Comparison of ENCODE assay signal across 10 mouse cellular contexts in the genomic region with DNA sequence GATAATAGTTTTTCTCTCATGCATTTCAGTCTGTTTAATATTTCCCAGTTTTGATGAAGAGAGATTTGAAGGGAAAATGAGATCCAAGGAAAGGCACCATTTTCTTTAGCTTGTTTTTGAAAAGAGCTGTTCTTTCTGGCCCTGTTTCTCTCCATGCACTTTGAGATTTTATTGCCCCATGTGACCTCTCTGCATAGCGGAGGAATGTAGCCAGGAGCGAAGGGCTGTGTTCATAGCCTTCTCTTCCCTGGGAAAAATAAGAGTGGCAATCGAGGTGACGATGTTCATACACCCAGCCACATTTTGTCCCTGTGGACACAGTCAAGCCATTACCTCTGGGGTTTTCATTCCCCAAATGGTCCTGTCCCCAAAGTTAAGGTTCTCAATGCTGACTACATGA. TPM values are rescaled to one million over a fixed set of nuclear protein-coding genes. Genes with fewer than 3 reads are reported as not detected.
DNase-seq lines count a peak whose midpoint lies in the region; ATAC-seq lines count a peak whose summit lies in the region.
"Had no signal": no experiment of that assay in that cellular context is flagged by ENCODE, and none has a peak within 500 bp of the region (broad histone marks: within the 10 kb centered on the region; RNA-seq: fewer than 3 reads in every experiment).

No protein-coding gene starts in this region.

- H3K4me3 ChIP-seq in hindbrain, embryonic 13.5 days: no peak overlapping the region
- no peak overlapping the region for H3K4me3 ChIP-seq in hindbrain, embryonic 12.5 days
- H3K4me3 ChIP-seq in embryonic facial prominence, embryonic 14.5 days (ENCODE audit: low read depth, low read length): no peak overlapping the region
- H3K4me3 ChIP-seq in hindbrain, embryonic 14.5 days (replicated peaks; ENCODE audit: low read length): no peak overlapping the region
- no peak overlapping the region for H3K4me3 ChIP-seq in midbrain, embryonic 13.5 days (replicated peaks)

- WGBS in hindbrain, embryonic 13.5 days: 62% methylated on average over 4 of the region's 4 CpGs
- 72% methylated on average over 4 of the region's 4 CpGs for WGBS in hindbrain, embryonic 12.5 days
- 67% methylated on average over 4 of the region's 4 CpGs for WGBS in embryonic facial prominence, embryonic 14.5 days
- 61% methylated on average over 4 of the region's 4 CpGs for WGBS in hindbrain, embryonic 14.5 days
- 79% methylated on average over 4 of the region's 4 CpGs for WGBS in midbrain, embryonic 13.5 days

- no peaks in the 10 kb centered on the region for H3K27me3 ChIP-seq in hindbrain, embryonic 13.5 days
- no peaks in the 10 kb centered on the region for H3K27me3 ChIP-seq in hindbrain, embryonic 12.5 days
- no peaks in the 10 kb centered on the region for H3K27me3 ChIP-seq in embryonic facial prominence, embryonic 14.5 days (replicated peaks; ENCODE audit: control insufficient read depth, insufficient read depth, low read length)
- no peaks in the 10 kb centered on the region for H3K27me3 ChIP-seq in hindbrain, embryonic 14.5 days (ENCODE audit: control insufficient read depth, insufficient read depth, low read length)
- H3K27me3 ChIP-seq in midbrain, embryonic 13.5 days: no peaks in the 10 kb centered on the region

- H3K9ac ChIP-seq in hindbrain, embryonic 13.5 days: peak overlapping the region; percentile 69; the same call in 1 of the 2 replicates
- H3K9ac ChIP-seq in hindbrain, embryonic 12.5 days: no peak overlapping the region
- H3K9ac ChIP-seq in embryonic facial prominence, embryonic 14.5 days (ENCODE audit: low read depth, low read length): no peak overlapping the region
- peak overlapping the region; percentile 51; the same call in 1 of the 2 replicates for H3K9ac ChIP-seq in hindbrain, embryonic 14.5 days
- peak overlapping the region; percentile 60; the same call in 1 of the 2 replicates for H3K9ac ChIP-seq in midbrain, embryonic 13.5 days (replicated peaks)

- intact Hi-C loops in left cerebral cortex, postnatal 36 days (cut with DNase I): loop anchor here (2.0 to 5.0 kb wide), 5 partner anchors 87 to 497 kb away; no protein-coding TSS in a partner anchor

- H3K9me3 ChIP-seq in hindbrain, embryonic 13.5 days: no peaks in the 10 kb centered on the region
- no peaks in the 10 kb centered on the region for H3K9me3 ChIP-seq in hindbrain, embryonic 12.5 days (replicated peaks)
- no peaks in the 10 kb centered on the region for H3K9me3 ChIP-seq in embryonic facial prominence, embryonic 14.5 days (ENCODE audit: control insufficient read depth, low read length)
- no peaks in the 10 kb centered on the region for H3K9me3 ChIP-seq in hindbrain, embryonic 14.5 days (ENCODE audit: control insufficient read depth, low read length)
- no peaks in the 10 kb centered on the region for H3K9me3 ChIP-seq in midbrain, embryonic 13.5 days

- peaks cover 38% of the 10 kb centered on the region for H3K4me1 ChIP-seq in hindbrain, embryonic 13.5 days (replicated peaks)
- peaks cover 38% of the 10 kb centered on the region for H3K4me1 ChIP-seq in hindbrain, embryonic 12.5 days
- H3K4me1 ChIP-seq in embryonic facial prominence, embryonic 14.5 days (ENCODE audit: control insufficient read depth, insufficient read depth, low read length): peaks cover 23% of the 10 kb centered on the region
- peaks cover 36% of the 10 kb centered on the region for H3K4me1 ChIP-seq in hindbrain, embryonic 14.5 days (replicated peaks; ENCODE audit: control insufficient read depth, insufficient read depth, low read length)
- H3K4me1 ChIP-seq in midbrain, embryonic 13.5 days (replicated peaks): peaks cover 35% of the 10 kb centered on the region

- peak overlapping the region; percentile 96 for H3K27ac ChIP-seq in hindbrain, embryonic 13.5 days
- no peak overlapping the region for H3K27ac ChIP-seq in hindbrain, embryonic 12.5 days
- H3K27ac ChIP-seq in embryonic facial prominence, embryonic 14.5 days (replicated peaks; ENCODE audit: low read depth, low read length): no peak overlapping the region
- peak overlapping the region; percentile 96 for H3K27ac ChIP-seq in hindbrain, embryonic 14.5 days
- peak overlapping the region; percentile 98 for H3K27ac ChIP-seq in midbrain, embryonic 13.5 days
- H3K27ac ChIP-seq: macrophage had no signal

- no peak for ATAC-seq in hindbrain, embryonic 13.5 days (ENCODE audit: low FRiP score)
- ATAC-seq in hindbrain, embryonic 12.5 days (ENCODE audit: low FRiP score): no peak
- ATAC-seq in embryonic facial prominence, embryonic 14.5 days (ENCODE audit: low read depth): no peak
- no peak for ATAC-seq in hindbrain, embryonic 14.5 days (ENCODE audit: low FRiP score)
- ATAC-seq in midbrain, embryonic 13.5 days: no peak

- no peaks in the 10 kb centered on the region; the same call in 1 of the 2 replicates for H3K36me3 ChIP-seq in hindbrain, embryonic 13.5 days
- H3K36me3 ChIP-seq in hindbrain, embryonic 12.5 days: peaks cover 14% of the 10 kb centered on the region
- H3K36me3 ChIP-seq in embryonic facial prominence, embryonic 14.5 days (ENCODE audit: control insufficient read depth, insufficient read depth, low read length): no peaks in the 10 kb centered on the region
- H3K36me3 ChIP-seq in hindbrain, embryonic 14.5 days (replicated peaks; ENCODE audit: control insufficient read depth, insufficient read depth): no peaks in the 10 kb centered on the region
- peaks cover 3% of the 10 kb centered on the region; the same call in 1 of the 2 replicates for H3K36me3 ChIP-seq in midbrain, embryonic 13.5 days

- no peak for DNase-seq in embryonic facial prominence, embryonic 14.5 days (ENCODE audit: low spot score)
- DNase-seq in hindbrain, embryonic 14.5 days (ENCODE audit: low spot score): no peak
- no peak for DNase-seq in left cerebral cortex, postnatal 36 days (ENCODE audit: low spot score in 2 of 2)
- no peak for DNase-seq in layer of hippocampus, postnatal 10 days (ENCODE audit: low spot score in 2 of 2)
- no peak for DNase-seq in thymus, postnatal 4 days
- DNase-seq: liver had no signal

- peak overlapping the region; percentile 56; the same call in 1 of the 2 replicates for H3K4me2 ChIP-seq in hindbrain, embryonic 13.5 days
- no peak overlapping the region for H3K4me2 ChIP-seq in hindbrain, embryonic 12.5 days (replicated peaks)
- H3K4me2 ChIP-seq in embryonic facial prominence, embryonic 14.5 days (ENCODE audit: low read depth, low read length): peak overlapping the region; percentile 74
- peak overlapping the region; percentile 55 for H3K4me2 ChIP-seq in hindbrain, embryonic 14.5 days (replicated peaks)
- H3K4me2 ChIP-seq in midbrain, embryonic 13.5 days (replicated peaks): peak overlapping the region; percentile 53; the same call in 1 of the 2 replicates

RNA-seq across cellular contexts. Expression of a gene that starts 40.0 kb away (rescaled TPM):
- 0.49 and 0.64 TPM in 2 replicates for polyA plus RNA-seq in hindbrain, embryonic 13.5 days (2015; fragmentation: Nextera tagmentation; extraction: Ambion mirVana)
- 0.58 and 1.3 TPM in 2 replicates for polyA plus RNA-seq in hindbrain, embryonic 12.5 days (2016; fragmentation: Nextera tagmentation; extraction: Ambion mirVana)
- polyA plus RNA-seq in embryonic facial prominence, embryonic 14.5 days (2014; fragmentation: Nextera tagmentation; extraction: Ambion mirVana): 4.1 and 6.6 TPM in 2 replicates
- 0.52 and 0.82 TPM in 2 replicates for polyA plus RNA-seq in hindbrain, embryonic 14.5 days (2014; fragmentation: Nextera tagmentation; extraction: Ambion mirVana)
- polyA plus RNA-seq in midbrain, embryonic 13.5 days (2015; fragmentation: Nextera tagmentation; extraction: Ambion mirVana): 0.44 and 1.1 TPM in 2 replicates
- not detected for total RNA-seq in left cerebral cortex, postnatal 36 days (2021)
- under 1 TPM; 0.60 to 0.87 TPM for total RNA-seq in layer of hippocampus, postnatal 10 days (2021)

Comparison
In these comparisons a context has a peak if more than half of its experiments do, and no peak if none do; other contexts are left out.
1. H3K27ac ChIP-seq: peak in hindbrain, embryonic 13.5 days (single experiment), hindbrain, embryonic 14.5 days (single experiment) and midbrain, embryonic 13.5 days (single experiment); none in hindbrain, embryonic 12.5 days (single experiment) and embryonic facial prominence, embryonic 14.5 days (single experiment).
2. H3K9ac ChIP-seq: peak in hindbrain, embryonic 13.5 days (single experiment), hindbrain, embryonic 14.5 days (single experiment) and midbrain, embryonic 13.5 days (single experiment); none in hindbrain, embryonic 12.5 days (single experiment) and embryonic facial prominence, embryonic 14.5 days (single experiment).